Mouse (Mus musculus): Measurements from ENCODE around the gene Slc25a28.

Slc25a28 gene

DNA sequence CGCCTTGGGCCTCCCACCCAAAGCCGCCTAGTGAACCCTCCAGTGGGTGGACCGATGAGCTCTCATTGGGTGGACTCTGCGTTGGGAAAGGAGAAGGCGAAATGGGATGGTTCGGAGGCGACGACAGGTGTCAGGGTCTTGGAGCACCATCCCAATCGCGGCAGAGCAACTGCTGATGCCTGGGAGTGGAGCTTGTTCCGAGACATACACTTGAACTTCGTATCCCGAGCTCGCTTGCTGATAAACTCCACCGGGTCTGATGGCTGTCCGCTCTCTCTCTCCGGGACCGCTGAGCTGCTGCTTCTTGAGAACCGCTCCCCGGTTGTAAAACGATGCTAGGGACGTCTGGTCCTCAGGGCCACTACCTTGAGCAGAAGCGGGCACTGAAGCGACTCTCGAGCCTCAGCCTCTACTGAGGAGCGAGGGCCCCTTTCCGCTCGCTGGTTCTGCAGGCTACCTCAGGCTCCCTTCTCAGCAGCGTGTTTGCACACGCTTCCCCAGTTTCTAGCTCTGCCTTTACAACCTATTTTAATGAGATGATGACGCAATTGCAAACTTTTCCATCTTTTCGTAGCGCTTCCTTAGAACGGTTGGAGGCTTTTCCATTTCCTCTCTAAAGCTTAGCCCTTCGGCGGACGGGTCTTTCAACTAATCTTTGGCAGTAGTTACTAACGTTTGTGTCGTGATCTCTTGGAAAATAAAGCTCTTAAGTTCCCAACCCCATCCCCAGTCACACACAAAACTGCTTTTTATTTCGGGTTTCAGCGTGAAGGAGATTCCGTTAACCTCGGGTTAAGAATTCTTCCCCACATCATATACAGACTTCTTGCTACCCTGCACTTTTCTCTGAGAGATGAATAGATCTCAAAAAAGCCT is 1.1 kb upstream of the Slc25a28 start:
- peak in 1 of 2 experiments; percentile 56 for DNase-seq

DNA sequence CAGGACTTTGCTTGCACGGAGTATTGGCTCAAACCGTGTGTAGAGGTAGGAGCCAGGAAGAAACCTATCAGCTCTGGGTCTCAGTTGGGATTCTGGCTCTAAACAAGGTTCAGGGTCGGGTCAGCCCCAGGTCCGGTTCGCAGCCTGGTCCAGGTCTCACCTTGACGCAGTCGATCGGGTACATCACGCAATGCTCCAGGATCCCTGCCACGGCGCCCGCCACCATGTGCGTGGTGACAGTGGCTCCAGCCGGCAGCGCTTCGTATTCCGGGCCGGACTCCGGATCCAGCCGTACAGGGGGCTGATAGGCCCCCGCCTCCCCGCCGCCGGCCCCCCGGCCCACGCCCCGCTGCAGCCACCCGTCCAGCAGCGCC is 378 bp downstream of the Slc25a28 start:
- no peak for DNase-seq

DNA sequence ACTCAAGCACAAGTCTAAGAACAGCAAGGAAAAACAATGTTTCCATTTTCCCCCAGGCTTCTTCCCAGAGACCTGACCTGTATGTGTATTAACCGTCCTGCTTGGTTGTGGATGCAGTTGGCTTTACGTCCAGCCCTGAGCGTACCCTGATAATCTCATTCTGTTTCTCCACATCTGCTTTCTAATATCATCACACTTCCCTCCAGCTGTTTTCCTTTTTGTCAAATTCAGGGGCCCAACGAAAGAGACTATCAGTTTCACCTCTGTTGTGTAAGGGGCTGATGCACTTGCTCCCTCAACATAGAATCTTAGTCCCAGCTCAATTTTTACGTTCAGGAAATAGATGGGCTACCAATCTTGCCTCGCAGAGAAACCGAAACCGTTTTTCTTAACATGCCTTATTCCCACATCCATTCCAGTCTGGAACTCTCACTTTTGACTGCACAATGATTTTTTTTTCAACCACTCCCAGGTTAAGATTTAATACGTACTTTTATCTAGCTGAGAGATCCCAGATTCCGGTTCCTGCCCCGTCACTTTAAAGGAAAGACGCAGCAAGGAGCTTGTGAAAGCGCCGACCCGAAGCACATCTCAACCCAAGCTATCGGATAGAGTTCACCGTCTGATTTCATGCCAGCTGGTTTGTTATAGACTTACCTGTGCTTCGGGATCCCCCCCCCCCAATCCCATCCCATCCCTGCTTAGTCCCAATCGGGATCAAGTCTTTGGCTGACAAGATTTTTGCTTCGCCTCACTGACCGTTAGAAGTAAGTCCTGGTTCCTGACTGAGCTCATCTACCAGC is 967 bp downstream of the Slc25a28 start:
- no peak for DNase-seq

DNA sequence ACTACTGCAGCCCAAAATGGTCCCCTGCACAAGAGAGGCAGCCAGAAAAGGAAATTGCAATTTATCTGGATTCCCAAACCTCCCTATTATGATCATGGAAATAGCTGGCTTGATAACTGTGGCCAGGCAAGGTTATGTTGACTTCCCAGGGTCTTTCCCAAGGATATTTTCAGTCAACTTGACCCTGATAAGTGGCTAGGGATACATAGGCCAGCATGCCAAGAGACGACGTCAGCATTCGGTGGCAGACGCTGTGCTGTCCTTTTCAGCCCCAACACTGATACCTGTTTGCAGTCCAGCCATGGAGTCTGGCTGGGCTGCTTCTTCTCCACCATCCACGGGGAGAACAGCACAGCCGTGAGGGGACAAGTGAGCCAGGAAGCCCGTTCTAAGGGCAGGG is 3.6 kb downstream of the Slc25a28 start:
- DNase-seq = no peak

DNA sequence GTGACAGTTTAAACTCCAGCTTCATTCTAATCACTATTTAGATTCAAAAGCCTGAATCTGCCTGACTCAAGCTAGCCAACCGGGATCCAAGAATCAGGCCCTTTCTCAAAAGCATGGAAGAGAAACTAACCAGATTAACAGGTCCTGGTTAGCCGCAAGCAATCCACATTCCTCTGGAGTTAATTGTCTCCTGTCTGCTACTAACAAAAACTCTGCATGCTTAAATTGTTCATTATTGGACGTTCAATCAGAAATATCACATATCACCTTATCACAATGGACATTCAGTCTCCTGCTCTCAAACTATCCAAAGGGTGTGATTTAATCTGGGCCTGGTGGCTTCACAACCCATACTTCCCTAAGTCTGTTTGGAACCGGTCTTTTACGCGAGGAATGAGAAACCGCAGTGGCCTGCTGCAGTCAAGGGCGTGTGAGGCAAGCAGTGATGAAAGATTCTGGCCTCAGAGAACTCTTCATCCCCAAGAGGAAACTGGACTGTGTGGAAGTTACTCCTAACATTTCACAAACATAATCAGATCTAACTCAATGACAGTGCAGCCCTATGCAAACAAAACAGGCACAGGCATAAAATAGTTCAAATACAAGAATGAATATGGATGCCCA is 5.4 kb downstream of the Slc25a28 start:
- no peak for DNase-seq

DNA sequence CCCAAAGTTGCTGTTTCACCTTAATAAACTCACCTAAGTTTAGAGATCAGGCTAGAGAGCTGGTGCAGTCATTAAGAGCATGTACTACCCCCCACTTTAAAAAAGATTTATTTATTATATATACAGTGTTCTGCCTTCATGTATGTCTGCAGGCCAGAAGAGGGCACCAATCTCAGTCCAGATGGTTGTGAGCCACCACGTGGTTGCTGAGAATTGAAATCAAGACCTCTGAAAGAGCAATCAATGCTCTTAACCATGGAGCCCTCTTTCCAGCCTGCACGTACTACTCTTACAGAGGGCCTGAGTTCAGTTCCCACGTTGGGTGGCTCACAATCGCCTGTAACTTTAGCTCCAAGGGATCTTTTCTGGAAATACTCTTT is 7.3 kb downstream of the Slc25a28 start:
- no peak for DNase-seq

DNA sequence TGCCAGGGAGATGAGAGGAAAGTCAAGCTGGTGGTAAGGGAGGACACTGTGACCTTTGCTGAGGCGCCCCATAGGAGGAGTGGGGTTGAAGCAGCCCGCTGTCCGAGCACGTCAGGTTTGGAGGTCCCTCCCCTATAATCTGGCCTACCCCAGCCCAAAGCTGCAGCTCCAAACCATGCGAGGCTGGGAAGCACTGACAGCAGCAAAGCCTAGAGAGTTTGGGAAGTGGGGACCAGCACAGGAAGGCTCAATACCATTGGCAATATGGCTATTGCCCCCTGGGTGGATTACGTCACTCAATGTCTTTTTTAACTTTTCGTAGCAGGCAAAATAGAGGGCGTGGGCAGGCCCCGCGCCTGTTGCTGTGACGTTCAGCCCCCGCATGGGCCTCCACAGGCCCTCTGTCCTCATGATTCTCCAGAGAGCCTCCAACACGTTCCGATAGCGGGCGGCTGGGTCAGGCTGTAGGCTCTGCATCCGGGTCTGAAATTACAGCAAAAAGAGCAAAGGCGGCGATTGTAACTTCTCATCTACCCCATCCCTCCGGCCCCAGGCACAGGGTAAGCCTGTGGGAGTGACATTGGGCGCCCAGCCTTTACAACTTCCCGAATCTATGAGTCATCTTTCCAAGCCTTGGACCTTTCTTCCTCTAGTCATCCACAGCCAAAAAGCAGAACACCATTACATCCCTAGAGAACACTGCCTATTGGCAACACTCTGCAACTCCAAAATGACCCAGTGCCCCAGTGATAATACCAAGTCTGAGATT is 7.8 kb downstream of the Slc25a28 start:
- no peak for DNase-seq

DNA sequence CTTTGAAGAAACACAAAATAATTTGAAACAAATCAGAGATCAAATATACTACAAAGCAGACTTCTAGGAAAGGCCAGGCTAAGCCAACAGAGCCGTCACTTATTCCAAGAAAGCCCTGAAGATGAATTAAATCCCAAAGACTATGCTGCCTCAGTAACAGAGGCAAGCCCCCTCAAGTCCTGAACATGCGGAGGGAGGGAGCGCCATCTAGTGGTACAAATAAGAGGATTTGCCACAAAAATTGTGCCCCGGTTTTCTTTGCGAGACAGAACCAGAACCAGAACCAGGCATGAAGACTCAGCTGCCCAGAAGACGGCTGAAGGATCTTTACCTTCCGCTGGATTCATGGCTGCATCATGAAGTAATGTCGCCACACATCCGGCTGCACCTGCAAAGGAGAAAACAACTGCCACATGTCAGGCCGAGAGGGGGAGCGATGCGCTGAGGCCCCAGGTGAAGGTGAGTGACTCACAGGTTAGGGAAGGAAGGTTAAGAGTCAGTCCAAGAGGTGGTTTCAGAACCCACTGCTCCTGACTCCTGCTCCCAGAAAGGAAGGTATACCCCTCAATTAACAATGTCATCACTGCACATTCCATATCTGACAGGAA is 9.1 kb downstream of the Slc25a28 start:
- DNase-seq = peak in 1 of 2 experiments; percentile 62

DNA sequence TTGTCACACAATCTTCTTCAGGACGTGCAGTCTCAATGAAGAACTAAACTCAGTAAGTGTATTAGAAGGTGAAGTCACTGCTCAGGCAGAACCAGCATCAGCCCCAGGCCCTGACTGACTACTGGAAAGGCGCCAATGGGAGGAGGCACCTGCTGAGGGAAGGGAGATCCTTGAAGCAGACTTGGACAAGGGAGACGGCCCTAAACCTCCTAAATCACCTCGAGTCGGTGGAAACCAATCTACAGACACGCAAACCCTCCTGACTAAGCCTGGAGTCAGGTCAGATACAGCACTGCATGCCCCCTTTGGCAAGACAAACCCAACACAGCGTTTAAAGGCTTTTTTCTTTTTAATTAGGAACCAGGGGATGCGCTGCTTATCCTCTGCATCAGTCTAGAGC is 11.2 kb downstream of the Slc25a28 start:
- no peak for DNase-seq

DNA sequence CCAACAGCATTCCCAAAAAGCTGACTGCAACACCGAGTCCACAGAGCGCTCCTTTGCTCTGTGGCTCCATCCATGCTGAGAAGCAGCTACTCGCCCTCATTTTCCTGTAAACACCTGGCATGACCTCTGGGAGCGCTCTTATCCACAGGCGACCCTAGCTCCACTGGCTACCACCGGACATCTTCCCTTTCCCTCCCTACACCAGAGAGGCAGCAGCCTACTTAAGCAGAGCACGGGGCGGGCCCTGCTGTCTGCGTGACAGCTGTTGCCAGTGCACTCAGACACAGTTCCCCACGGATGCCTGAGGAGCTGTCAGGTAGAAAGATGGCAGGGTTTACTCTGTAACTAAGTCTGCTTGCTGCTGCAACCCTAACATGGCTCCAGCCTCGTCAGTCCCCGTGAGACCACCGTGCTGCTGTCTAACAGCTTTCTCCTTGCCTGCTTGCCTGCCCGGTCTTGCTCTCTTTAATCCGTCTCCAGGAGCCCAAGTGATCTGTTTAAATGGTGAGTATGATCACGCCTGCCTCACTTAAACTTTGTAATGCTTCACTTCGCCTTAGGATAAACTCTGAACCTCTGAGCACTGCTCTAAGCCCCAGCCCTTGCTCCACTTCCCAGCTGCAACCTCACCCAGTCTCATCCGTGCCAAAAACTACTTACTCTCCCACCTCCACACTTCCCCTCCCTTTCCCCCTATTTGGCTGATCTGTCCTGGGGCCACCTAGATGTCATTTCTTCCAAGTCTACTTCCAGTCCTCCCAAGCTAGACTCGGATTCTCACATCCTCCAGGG is 12.3 kb downstream of the Slc25a28 start:
- peak; percentile 66 to 67 for DNase-seq

DNA sequence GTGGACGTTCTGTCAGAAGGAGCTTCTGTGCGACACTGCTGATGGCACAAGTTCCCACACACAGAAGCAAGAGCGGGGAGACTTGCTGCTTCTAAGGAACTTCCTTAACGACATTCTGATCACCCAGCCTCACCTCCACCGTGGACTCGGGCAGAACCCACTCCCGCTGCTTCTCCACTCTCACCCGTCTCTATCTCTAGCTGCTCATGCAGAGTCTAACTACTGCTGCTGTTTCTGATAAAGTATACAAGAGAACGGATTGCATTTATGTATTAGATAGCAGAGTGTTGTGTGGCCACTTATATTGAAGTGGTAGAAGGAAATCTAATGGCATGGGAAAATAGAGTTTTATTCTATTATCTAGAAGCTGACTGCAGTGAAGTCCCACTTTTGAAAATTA is 13.9 kb downstream of the Slc25a28 start:
- no peak for DNase-seq

DNA sequence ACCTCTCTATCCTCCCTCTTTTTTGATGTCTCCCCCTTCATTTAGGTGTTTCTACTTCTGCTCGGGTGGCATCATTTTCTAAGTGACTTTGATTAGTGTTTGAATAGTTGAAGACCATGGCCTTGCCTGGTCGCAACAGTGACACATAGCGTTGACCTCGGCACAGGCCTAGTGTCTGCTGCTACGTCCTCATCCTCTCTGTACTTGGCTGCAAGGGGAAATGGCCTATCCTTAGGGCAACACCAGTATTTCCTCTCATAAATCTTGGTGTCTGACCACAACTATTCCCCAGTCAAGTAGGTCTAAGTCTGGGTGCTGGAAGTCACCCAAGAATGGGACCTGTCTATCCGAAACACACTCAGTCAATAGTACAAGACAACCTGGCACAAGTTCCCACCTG is 15.0 kb downstream of the Slc25a28 start:
- DNase-seq = no peak

DNA sequence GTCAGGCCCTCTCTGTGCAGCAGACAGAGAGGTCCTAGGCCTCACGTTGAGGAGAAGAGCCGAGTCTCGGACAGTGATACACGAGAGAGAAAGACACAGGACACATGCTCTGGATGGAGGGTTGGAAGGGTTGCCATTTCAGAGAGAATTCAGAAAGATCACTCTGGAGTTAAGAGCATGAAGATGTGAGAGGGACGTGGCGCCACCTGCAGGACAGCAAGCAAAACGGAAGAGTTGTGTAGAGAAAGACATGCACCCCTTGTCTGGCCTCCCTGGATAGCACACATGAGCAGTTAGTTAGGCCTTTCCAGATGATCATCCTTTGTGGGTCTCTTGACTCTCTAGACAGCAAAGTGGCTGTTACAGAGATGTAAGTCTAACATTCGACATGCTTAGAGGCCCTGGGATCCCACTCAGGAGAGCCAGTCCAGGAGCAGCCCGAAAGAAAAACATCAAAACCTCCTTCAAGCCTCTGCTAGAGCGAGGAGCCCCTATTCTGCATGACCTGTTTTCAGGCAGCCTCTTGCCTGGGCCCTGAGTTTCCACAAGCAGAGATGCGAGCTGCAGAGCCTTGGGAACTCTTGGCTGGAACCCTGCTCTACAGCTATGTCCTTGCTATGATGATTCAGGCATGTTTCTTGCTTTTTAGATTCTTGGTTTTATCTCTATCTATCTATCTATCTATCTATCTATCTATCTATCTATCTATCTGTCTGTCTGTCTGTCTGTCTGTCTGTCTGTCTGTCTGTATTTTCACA is 18.8 kb downstream of the Slc25a28 start:
- peak; percentile 63 to 89 for DNase-seq

DNA sequence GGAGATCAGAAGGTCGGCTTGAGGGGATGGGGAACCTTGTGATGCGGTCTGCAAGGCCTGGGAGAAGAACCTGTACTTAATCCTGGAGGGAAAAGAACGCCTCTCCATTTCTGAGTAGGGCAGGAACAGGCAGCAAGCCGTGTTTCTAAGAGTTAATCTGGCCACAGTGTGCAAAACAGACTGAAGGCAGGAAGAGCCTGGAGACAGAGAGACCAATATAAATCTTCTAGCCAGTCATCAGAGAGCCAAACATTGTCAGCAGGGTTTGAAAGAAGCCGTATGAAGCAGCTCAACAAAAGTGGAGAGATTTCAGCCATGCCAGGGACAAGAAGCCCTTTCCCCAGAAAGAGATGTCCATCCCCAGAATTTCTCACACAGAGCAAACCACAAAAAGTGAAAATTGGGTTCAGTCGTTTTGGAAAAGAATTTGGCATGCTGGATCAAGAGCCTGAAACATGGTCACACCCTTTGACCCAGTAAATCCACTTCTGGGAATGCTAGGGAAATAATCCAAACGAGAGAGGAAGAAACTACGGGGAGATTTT is 23.4 kb downstream of the Slc25a28 start:
- no peak for DNase-seq

DNA sequence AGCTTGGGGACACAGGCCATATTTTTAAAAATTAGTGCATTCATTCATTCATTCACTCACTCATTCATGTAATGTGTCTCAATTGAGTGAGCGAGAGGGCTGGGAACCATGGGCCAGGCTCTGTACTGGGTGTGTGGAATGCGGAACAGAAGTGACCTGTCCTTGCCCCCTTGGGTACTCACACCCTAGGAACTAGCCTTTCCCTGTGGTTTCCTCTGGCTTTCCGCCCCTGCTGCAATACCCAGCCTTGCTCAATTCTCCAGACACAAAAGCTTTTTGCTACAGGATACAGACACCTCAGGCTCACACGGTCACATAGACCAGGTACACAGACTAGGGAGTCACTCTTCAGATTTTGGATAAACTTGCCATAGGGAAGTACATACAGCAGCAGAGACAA is 26.3 kb downstream of the Slc25a28 start:
- no peak for DNase-seq

DNA sequence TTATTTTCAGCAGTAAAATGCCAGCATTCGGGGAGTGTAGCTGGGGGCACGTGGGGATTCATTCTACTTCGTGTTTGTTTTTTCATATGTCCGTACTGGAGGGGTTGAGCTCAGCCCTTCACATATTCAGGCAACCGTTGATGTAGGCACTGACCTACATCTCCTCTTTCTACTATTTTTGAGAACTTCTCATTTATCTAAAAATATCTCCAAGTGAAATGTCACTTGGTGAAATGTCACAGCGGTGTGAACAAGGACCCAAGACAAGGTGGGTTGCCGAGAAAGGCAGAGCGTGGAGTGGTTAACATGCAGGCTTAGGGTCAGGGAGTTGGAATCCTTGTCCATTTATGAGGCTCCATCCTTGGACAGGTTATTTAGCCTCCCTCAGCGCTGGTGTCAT is 27.4 kb downstream of the Slc25a28 start:
- no peak for DNase-seq

DNA sequence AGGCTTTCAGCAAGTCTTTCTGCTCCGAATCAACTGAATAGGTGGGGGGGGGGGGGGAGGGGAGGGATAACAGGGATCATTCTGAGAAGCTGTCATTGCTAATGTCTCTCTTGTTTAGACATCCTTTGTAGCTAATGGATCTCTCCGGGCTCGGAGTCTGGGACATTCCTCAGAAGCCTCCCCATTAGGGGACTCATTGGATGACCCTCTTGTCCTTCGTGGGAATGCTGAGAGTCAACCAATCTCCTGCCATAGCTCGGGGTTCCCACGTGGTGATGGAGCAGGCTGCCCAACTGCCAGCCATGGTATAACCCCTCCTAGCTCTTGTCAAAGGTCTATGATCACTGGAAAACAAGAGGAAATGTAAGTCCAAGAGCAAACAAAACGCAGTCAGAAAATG is 27.8 kb downstream of the Slc25a28 start:
- DNase-seq = no peak

DNA sequence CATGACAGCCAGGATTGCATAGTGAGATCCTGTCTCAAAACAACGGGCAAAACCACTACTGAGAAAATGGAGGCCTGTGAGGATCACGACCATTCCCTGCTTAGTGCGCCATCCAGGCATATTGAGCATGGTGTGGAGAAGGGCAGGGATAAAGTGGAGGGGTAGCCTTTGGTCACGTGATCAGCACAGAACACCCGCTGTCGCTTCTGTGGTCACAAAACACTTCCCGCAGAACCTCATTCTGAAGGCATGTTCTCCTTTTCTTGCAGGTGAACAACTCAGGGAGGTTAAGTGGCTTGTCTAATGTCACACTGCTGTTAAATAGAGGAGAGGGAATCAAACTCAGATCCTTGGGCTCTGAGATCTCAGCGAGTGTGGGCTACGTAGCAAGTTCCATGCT is 29.2 kb downstream of the Slc25a28 start:
- no peak for DNase-seq

DNA sequence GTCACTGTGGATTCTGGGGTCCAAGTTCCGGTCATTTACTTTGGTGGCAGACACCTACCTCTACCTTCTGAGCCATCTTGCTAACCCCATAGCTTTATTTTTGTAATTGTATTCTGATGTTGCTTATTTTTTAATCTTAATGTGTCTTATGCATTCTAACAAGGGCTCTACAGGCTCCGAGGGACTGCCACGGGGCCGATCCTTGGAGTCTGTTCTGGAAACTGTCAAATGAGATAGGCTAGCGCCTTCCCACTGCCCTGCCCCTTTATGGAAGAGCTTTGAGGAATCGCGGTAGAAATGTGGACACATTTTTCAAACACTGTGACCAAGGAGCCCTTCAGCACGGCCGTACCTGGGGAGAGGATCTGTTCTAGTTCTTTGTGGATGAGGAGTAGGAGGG is 31.8 kb downstream of the Slc25a28 start:
- no peak for DNase-seq

DNA sequence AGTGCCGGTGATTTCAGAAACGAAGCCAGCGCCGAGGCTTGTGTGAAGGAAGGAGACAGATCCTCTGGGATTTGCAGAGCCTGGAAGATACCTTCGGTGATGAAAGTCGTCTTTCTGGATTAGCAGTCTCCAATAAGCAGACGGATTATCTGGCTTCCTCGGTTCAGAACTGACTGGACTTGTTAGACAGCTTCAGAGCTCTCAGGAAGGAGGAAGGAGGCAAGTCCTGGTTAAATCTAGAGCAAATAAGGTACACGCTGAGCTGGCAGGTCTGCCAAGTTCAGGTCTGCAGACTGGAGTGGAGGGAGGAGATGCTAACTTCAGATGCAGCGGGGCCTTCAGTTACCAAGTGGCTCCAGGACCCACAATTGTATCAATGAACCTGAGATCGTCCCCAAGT is 32.8 kb downstream of the Slc25a28 start:
- DNase-seq = no peak
